Mouse (Mus musculus) CH12.LX (cell line): ENCODE measurements at regions not wholly inside any gene's neighbourhood (a gene's known extent, or its start where the extent isn't known, plus 50 kb on each side); places are given as distances from the start of the nearest gene placed in this dataset.

Experiments used
- DNase-seq: peaks from one replicate; pipeline ENCODE4 v3.0.0-alpha.2; 2013; ENCODE audit errors: extremely low read depth
- H3K27ac ChIP-seq: 2 replicates; pipeline ENCODE4 v1.5.1; 2012; ENCODE audit warnings: low read depth, mild to moderate bottlenecking, control low read depth, moderate library complexity; ENCODE audit not compliant: insufficient read depth
- H3K27me3 ChIP-seq: replicated peaks from 2 replicates; pipeline ENCODE3; 2012; ENCODE audit warnings: inconsistent platforms
- H3K36me3 ChIP-seq, 2 experiments: replicated peaks in 1 of 2; 2 replicates each; pipeline versions ENCODE3 to v1.6.1; 2012; ENCODE audit warnings: inconsistent platforms in 1 of 2, low read length in 1 of 2, mild to moderate bottlenecking in 1 of 2, mixed read lengths in 1 of 2, moderate library complexity in 1 of 2; ENCODE audit not compliant: control insufficient read depth in 1 of 2, insufficient read depth in 1 of 2
- H3K4me1 ChIP-seq, 2 experiments: 2 replicates each; pipeline ENCODE4 v1.6.1; 2012; ENCODE audit warnings: inconsistent platforms in 1 of 2, moderate library complexity in 1 of 2; ENCODE audit not compliant: insufficient read depth in 2 of 2, control insufficient read depth in 1 of 2
- H3K4me2 ChIP-seq: 2 replicates; pipeline ENCODE4 v1.6.1; 2012; ENCODE audit warnings: low read depth, mild to moderate bottlenecking, control low read depth; ENCODE audit not compliant: poor library complexity, insufficient read depth, severe bottlenecking
- H3K4me3 ChIP-seq, 3 experiments: fragments of 150-350 bp in 1 of 3; sonication (generic) in 1 of 3; replicated peaks in 1 of 3; 2 replicates each; pipeline versions ENCODE3 to v1.5.1; 2011 to 2012; ENCODE audit warnings: low read depth in 2 of 3, low read length in 2 of 3, mild to moderate bottlenecking in 2 of 3, moderate library complexity in 2 of 3, control low read depth in 1 of 3, improper control_type of control experiment in 1 of 3, inconsistent platforms in 1 of 3, mixed read lengths in 1 of 3; ENCODE audit not compliant: poor library complexity in 1 of 3
- H3K79me2 ChIP-seq: replicated peaks from 2 replicates; pipeline ENCODE4 v1.6.1; 2012; ENCODE audit warnings: mild to moderate bottlenecking, moderate library complexity; ENCODE audit not compliant: control insufficient read depth, poor library complexity, insufficient read depth, severe bottlenecking; ENCODE audit errors: extremely low read depth
- H3K9ac ChIP-seq: 2 replicates; pipeline ENCODE4 v1.6.1; 2012; ENCODE audit warnings: low read depth, mild to moderate bottlenecking, control low read depth, moderate library complexity; ENCODE audit not compliant: insufficient read depth
- H3K9me3 ChIP-seq: replicated peaks from 2 replicates; pipeline ENCODE3; 2012; ENCODE audit warnings: low read length, inconsistent platforms, mixed read lengths
- CTCF ChIP-seq, 2 experiments: IDR thresholded peaks in 1 of 2; conservative IDR thresholded peaks in 1 of 2; 2 replicates each; pipeline ENCODE4 v1.5.1; 2011 to 2012; ENCODE audit warnings: low read depth in 2 of 2, low read length in 2 of 2, improper control_type of control experiment in 1 of 2, inconsistent platforms in 1 of 2, mild to moderate bottlenecking in 1 of 2, moderate library complexity in 1 of 2
- E2F4 ChIP-seq: IDR thresholded peaks from 2 replicates; pipeline ENCODE4 v1.6.1; 2011; ENCODE audit warnings: low read depth, low read length, improper control_type of control experiment; ENCODE audit not compliant: insufficient replicate concordance
- EP300 ChIP-seq: IDR thresholded peaks from 2 replicates; pipeline ENCODE4 v1.6.1; 2011; ENCODE audit warnings: low read length, improper control_type of control experiment
- GABPA ChIP-seq: IDR thresholded peaks from 2 replicates; pipeline ENCODE4 v1.6.1; 2012; ENCODE audit warnings: low read depth, low read length, improper control_type of control experiment, inconsistent platforms; ENCODE audit not compliant: insufficient replicate concordance
- KAT2A ChIP-seq: IDR thresholded peaks from 2 replicates; pipeline ENCODE4 v1.6.1; 2012; ENCODE audit warnings: low read length, improper control_type of control experiment, inconsistent platforms; ENCODE audit not compliant: insufficient replicate concordance
- MAX ChIP-seq: IDR thresholded peaks from 2 replicates; pipeline ENCODE4 v1.6.1; 2011; ENCODE audit warnings: low read length, improper control_type of control experiment
- MAZ ChIP-seq: IDR thresholded peaks from 2 replicates; pipeline ENCODE4 v1.6.1; 2012; ENCODE audit warnings: low read depth, mild to moderate bottlenecking, inconsistent platforms, low read length, improper control_type of control experiment, moderate library complexity
- MEF2A ChIP-seq: IDR thresholded peaks from 2 replicates; pipeline ENCODE4 v1.6.1; 2014; ENCODE audit warnings: low read depth, mild to moderate bottlenecking, inconsistent platforms, low read length, improper control_type of control experiment, borderline replicate concordance
- PAX5 ChIP-seq: IDR thresholded peaks from 2 replicates; pipeline ENCODE4 v1.6.1; 2012; ENCODE audit warnings: low read length, inconsistent platforms, mixed read lengths
- POLR2AphosphoS2 ChIP-seq: IDR thresholded peaks from 2 replicates; pipeline ENCODE4 v1.6.1; 2011; ENCODE audit warnings: low read depth, low read length, improper control_type of control experiment
- RAD21 ChIP-seq: IDR thresholded peaks from 2 replicates; pipeline ENCODE4 v1.6.1; 2011; ENCODE audit warnings: low read depth, mild to moderate bottlenecking, low read length, improper control_type of control experiment, moderate library complexity
- SIN3A ChIP-seq: IDR thresholded peaks from 2 replicates; pipeline ENCODE4 v1.6.1; 2012; ENCODE audit warnings: low read length, improper control_type of control experiment, inconsistent platforms
- SMC3 ChIP-seq: IDR thresholded peaks from 2 replicates; pipeline ENCODE4 v1.6.1; 2011; ENCODE audit warnings: low read depth, low read length, improper control_type of control experiment
- USF1 ChIP-seq: IDR thresholded peaks from 2 replicates; pipeline ENCODE4 v1.6.1; 2014; ENCODE audit warnings: low read depth, mild to moderate bottlenecking, inconsistent platforms, low read length, improper control_type of control experiment
- USF2 ChIP-seq: conservative IDR thresholded peaks from 2 replicates; pipeline ENCODE4 v1.6.1; 2011; ENCODE audit warnings: low read depth, low read length, improper control_type of control experiment
- ZC3H11A ChIP-seq: IDR thresholded peaks from 2 replicates; pipeline ENCODE4 v1.6.1; 2012; ENCODE audit warnings: low read depth, mild to moderate bottlenecking, inconsistent platforms, low read length, improper control_type of control experiment
- ZKSCAN1 ChIP-seq: IDR thresholded peaks from 2 replicates; pipeline ENCODE4 v1.6.1; 2012; ENCODE audit warnings: low read depth, inconsistent platforms, low read length, improper control_type of control experiment, borderline replicate concordance
- dilution Hi-C: fragments of 300-500 bp; cut with MboI; formaldehyde crosslinking; loops from 2 replicates; pipeline ENCODE4 v1.14.3; 2020; ENCODE audit warnings: low sequenced_read_pairs; ENCODE audit not compliant: extremely low pct_unique_long_range_greater_than_20kb, extremely low pct_ligation_motif_present
- in situ Hi-C: fragments of 300-500 bp; cut with MboI; formaldehyde crosslinking; loops from 3 replicates; pipeline ENCODE4 v1.14.3; 2019; ENCODE audit warnings: low sequenced_read_pairs, low pct_ligation_motif_present, low pct_unique_long_range_greater_than_20kb, mixed read lengths

DNA sequence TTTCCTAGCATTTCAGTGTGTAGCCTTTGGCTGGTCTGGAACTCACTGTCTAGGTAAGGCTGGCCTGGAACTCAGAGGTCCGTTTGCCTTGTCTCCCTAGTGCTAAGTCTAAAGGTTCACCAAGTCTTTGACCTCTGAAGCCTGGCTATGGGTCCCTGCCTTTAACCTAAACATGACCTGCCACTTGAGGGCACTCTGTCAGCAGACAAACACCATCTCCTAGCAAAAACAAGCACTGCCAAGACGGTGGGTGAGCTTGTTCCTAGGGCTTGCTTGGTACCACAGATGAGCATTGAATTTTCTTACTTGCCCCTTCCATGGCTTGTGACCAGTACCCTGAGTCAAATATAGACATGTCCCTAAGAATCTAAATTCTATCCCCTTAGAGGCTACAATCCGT, 508.3 kb upstream of the Vstm2b start:
- DNase-seq = peak; percentile 42
- no peak overlapping the region for H3K9ac ChIP-seq
- H3K36me3 ChIP-seq = no peaks in the 10 kb centered on the region
- no peak overlapping the region for H3K4me3 ChIP-seq
- H3K4me1 ChIP-seq = peaks cover 2 to 35% of the 10 kb centered on the region in 2 experiments; a peak in 2 of 4 replicates
- H3K27ac ChIP-seq = no peak overlapping the region
- no peaks in the 10 kb centered on the region for H3K27me3 ChIP-seq
- peak; percentile 74 for TF ChIP-seq SMC3
- no peak for TF ChIP-seq GABPA
- peak; percentile 79 for TF ChIP-seq RAD21
- TF ChIP-seq CTCF (conservative IDR thresholded peaks at IDR 0.05 in 1 of 2, IDR thresholded peaks at IDR 0.05 in 1 of 2; ENCODE audit: low read depth in 2 of 2, low read length in 2 of 2) = peak in 1 of 2 experiments; percentile 71; a peak in 2 of 4 replicates
- no peak for TF ChIP-seq PAX5
- TF ChIP-seq USF2 = no peak
- peak; percentile 24; the same call in 1 of the 2 replicates for TF ChIP-seq ZC3H11A
- TF ChIP-seq, all 38 proteins: peak for 4
- in situ Hi-C loops = no loop called here
- Histone ChIP-seq H3K9me3 (no peaks in the 10 kb centered on the region), H3K79me2 (no peaks in the 10 kb centered on the region), H3K4me2 (no peak overlapping the region)
- dilution Hi-C loops = no loop called here

DNA sequence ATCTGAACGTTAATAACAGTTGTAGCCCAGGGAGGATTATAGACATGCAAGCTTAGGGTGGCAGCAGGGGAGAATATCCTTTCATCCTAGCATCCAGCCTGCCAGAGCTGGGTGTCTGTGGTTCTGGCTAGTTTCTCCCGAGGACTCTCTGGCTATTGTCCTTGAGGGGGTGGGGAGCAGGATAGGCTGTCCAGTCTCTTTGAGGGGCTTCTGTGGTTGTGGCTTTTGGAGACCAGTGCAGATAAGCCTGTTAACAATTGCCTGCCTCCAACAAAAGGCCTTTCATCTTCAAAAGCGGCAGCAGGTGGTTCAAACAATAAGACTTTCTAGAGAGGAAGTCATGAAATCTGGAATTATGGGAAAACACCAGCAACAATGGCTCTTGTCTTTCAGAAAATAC, 507.2 kb upstream of the Vstm2b start:
- H3K79me2 ChIP-seq = no peaks in the 10 kb centered on the region
- no peaks in the 10 kb centered on the region for H3K27me3 ChIP-seq
- no peak overlapping the region for H3K9ac ChIP-seq
- in situ Hi-C loops = no loop called here
- dilution Hi-C loops = no loop called here
- no peak overlapping the region for H3K4me3 ChIP-seq
- H3K4me2 ChIP-seq = no peak overlapping the region
- H3K9me3 ChIP-seq = no peaks in the 10 kb centered on the region
- no peak overlapping the region for H3K27ac ChIP-seq
- DNase-seq = no peak
- H3K4me1 ChIP-seq = peaks cover 2 to 35% of the 10 kb centered on the region in 2 experiments; a peak in 2 of 4 replicates
- no peaks in the 10 kb centered on the region for H3K36me3 ChIP-seq
- no peak for TF ChIP-seq KAT2A
- TF ChIP-seq SMC3 = no peak
- TF ChIP-seq EP300 = no peak
- no peak for TF ChIP-seq GABPA
- TF ChIP-seq MEF2A = no peak
- TF ChIP-seq E2F4 = no peak
- TF ChIP-seq USF1 = no peak
- TF ChIP-seq MAX = no peak
- TF ChIP-seq SIN3A = no peak
- no peak for TF ChIP-seq MAZ
- no peak for TF ChIP-seq POLR2AphosphoS2
- no peak for TF ChIP-seq ZKSCAN1
